13 mouse cellular contexts compared by ENCODE assay signal in the genomic region with DNA sequence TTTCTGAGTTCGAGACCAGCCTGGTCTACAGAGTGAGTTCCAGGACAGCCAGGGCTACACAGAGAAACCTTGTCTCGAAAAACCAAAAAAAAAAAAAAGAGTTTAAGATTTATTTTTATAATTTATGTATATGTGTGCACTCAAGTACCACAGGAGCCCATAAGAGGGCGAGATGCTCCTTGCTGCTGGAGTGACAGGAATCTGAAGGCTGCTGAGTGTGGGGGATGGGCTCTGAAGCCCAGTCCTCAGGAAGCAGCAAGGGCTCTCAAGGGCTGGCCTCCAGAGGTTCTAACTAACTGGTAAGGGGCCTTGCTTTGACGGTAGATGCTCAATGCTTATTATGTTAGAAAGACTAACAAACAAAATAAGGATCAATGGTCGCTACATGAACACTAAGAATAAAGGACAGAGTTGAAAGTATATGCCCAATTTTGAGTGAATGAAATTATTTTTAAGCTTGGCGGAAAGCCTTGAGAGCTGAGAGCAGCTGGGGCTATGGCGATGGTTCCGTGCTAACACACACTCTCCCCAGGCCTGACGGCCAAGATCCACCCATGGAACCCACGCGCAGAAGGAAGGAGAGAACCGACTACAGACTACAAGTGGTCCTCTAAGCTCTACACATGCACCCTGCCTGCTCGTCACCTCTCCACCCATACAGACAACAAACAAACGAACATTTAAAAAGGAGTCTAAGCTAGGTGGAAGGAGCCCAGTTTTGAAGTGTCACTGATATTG. TPM values are rescaled to one million over a fixed set of nuclear protein-coding genes. Genes with fewer than 3 reads are reported as not detected.
DNase-seq lines count a peak whose midpoint lies in the region; ATAC-seq and TF ChIP-seq lines count a peak whose summit lies in the region.
"Had no signal": no experiment of that assay in that cellular context is flagged by ENCODE, and none has a peak within 500 bp of the region (broad histone marks: within the 10 kb centered on the region; RNA-seq: fewer than 3 reads in every experiment).

No protein-coding gene starts in this region.

- no peak for ATAC-seq in heart, postnatal 0 days (ENCODE audit: insufficient read depth, low read depth)
- no peak for ATAC-seq in heart, embryonic 11.5 days (replicated peaks; ENCODE audit: insufficient number of reproducible peaks, low FRiP score, low TSS enrichment)
- ATAC-seq in liver, postnatal 0 days = no peak
- ATAC-seq: CD4-positive, CD25-positive, alpha-beta regulatory T cell, adult 4 months had no signal

- H3K4me2 ChIP-seq in heart, postnatal 0 days (ENCODE audit: low read depth, low read length) = no peak overlapping the region
- H3K4me2 ChIP-seq in heart, embryonic 11.5 days = no peak overlapping the region
- H3K4me2 ChIP-seq in liver, postnatal 0 days (ENCODE audit: low read depth, low read length) = no peak overlapping the region

- peaks cover 62% of the 10 kb centered on the region for H3K36me3 ChIP-seq in heart, postnatal 0 days (replicated peaks; ENCODE audit: control insufficient read depth, insufficient read depth, low read length)
- H3K36me3 ChIP-seq in heart, embryonic 11.5 days (ENCODE audit: control insufficient read depth, insufficient read depth, low read length) = peaks cover 10% of the 10 kb centered on the region
- peaks cover 36% of the 10 kb centered on the region for H3K36me3 ChIP-seq in liver, postnatal 0 days (replicated peaks; ENCODE audit: insufficient read depth, low read length)

- no peak overlapping the region for H3K4me3 ChIP-seq in heart, postnatal 0 days (ENCODE audit: low read depth, low read length)
- H3K4me3 ChIP-seq in heart, embryonic 11.5 days (ENCODE audit: low read depth, low read length) = no peak overlapping the region
- no peak overlapping the region for H3K4me3 ChIP-seq in liver, postnatal 0 days (ENCODE audit: low read depth, low read length)
- H3K4me3 ChIP-seq: megakaryocyte, embryonic 14.5 days had no signal

- no peaks in the 10 kb centered on the region for H3K9me3 ChIP-seq in heart, postnatal 0 days (replicated peaks; ENCODE audit: control insufficient read depth, low read length)
- H3K9me3 ChIP-seq in heart, embryonic 11.5 days (replicated peaks; ENCODE audit: control insufficient read depth, low read length) = no peaks in the 10 kb centered on the region
- H3K9me3 ChIP-seq in liver, postnatal 0 days (ENCODE audit: low read length) = no peaks in the 10 kb centered on the region
- H3K9me3 ChIP-seq: megakaryocyte, embryonic 14.5 days had no signal

- TF ChIP-seq CTCF in heart, postnatal 0 days (IDR thresholded peaks at IDR 0.05; ENCODE audit: low read depth) = peak; percentile 16; the same call in 1 of the 2 replicates
- peak; percentile 35 for TF ChIP-seq CTCF in liver, postnatal 0 days (IDR thresholded peaks at IDR 0.05; ENCODE audit: low read depth)

- no peaks in the 10 kb centered on the region for H3K27me3 ChIP-seq in heart, postnatal 0 days (ENCODE audit: control insufficient read depth, insufficient read depth, low read length)
- H3K27me3 ChIP-seq in heart, embryonic 11.5 days (ENCODE audit: control insufficient read depth, insufficient read depth, low read length) = no peaks in the 10 kb centered on the region
- H3K27me3 ChIP-seq in liver, postnatal 0 days (ENCODE audit: insufficient read depth, low read length) = no peaks in the 10 kb centered on the region
- H3K27me3 ChIP-seq: megakaryocyte, embryonic 14.5 days had no signal

- no peak for DNase-seq in heart, postnatal 0 days (ENCODE audit: low spot score)
- no peak for DNase-seq in liver, postnatal 0 days
- DNase-seq in liver = no peak
- peak; percentile 54 for DNase-seq in embryo, embryonic 11 days
- DNase-seq in right cerebral cortex, postnatal 4 days = peak; percentile 22
- DNase-seq in spleen, adult 18-20 months = no peak
- DNase-seq: cerebellum, postnatal 25 days; gastrocnemius, postnatal 25 days; heart, postnatal 10 days; kidney, adult 2 months had no signal

- no peak overlapping the region for H3K27ac ChIP-seq in heart, postnatal 0 days (ENCODE audit: low read depth)
- no peak overlapping the region for H3K27ac ChIP-seq in heart, embryonic 11.5 days (ENCODE audit: low read depth, low read length)
- no peak overlapping the region for H3K27ac ChIP-seq in liver, postnatal 0 days (ENCODE audit: low read depth)

- no peak overlapping the region for H3K9ac ChIP-seq in heart, postnatal 0 days (replicated peaks; ENCODE audit: low read depth, low read length)
- H3K9ac ChIP-seq in heart, embryonic 11.5 days (ENCODE audit: low read depth, low read length) = no peak overlapping the region
- H3K9ac ChIP-seq in liver, postnatal 0 days (replicated peaks) = no peak overlapping the region

- 82% methylated on average over 14 of the region's 14 CpGs for WGBS in heart, postnatal 0 days
- 79% methylated on average over 14 of the region's 14 CpGs for WGBS in heart, embryonic 11.5 days (ENCODE audit: insufficient replicate concordance)
- WGBS in liver, postnatal 0 days (ENCODE audit: insufficient replicate concordance) = 86% methylated on average over 14 of the region's 14 CpGs

- no peak for TF ChIP-seq EP300 in heart, postnatal 0 days (IDR thresholded peaks at IDR 0.05; ENCODE audit: low read depth)
- TF ChIP-seq EP300 in liver, postnatal 0 days (IDR thresholded peaks at IDR 0.05; ENCODE audit: low read depth) = no peak

- no peaks in the 10 kb centered on the region for H3K4me1 ChIP-seq in heart, postnatal 0 days (ENCODE audit: control insufficient read depth, insufficient read depth)
- H3K4me1 ChIP-seq in heart, embryonic 11.5 days (ENCODE audit: control insufficient read depth, insufficient read depth, low read length) = no peaks in the 10 kb centered on the region
- no peaks in the 10 kb centered on the region for H3K4me1 ChIP-seq in liver, postnatal 0 days (ENCODE audit: insufficient read depth)

RNA-seq across cellular contexts. Expression of a gene that starts 16.2 kb away (rescaled TPM):
- total RNA-seq in heart, postnatal 0 days (2014; rRNA removed; ENCODE audit: low replicate concordance) = 4.9 and 6.0 TPM in 2 replicates
- 4.7 and 5.0 TPM in 2 replicates for polyA plus RNA-seq in heart, postnatal 0 days (2015; fragmentation: Nextera tagmentation; extraction: Ambion mirVana)
- polyA plus RNA-seq in heart, embryonic 11.5 days (2014; fragmentation: Nextera tagmentation; extraction: Ambion mirVana) = 20.5 and 20.7 TPM in 2 replicates
- polyA plus RNA-seq in liver, postnatal 0 days (2015; fragmentation: Nextera tagmentation; extraction: Ambion mirVana) = 12.4 and 14.2 TPM in 2 replicates

RNA-seq across cellular contexts. Expression of a gene that starts 24.0 kb away (rescaled TPM):
- total RNA-seq in heart, postnatal 0 days (2014; rRNA removed; ENCODE audit: low replicate concordance) = 6.6 and 17.5 TPM in 2 replicates
- 51.8 and 58.4 TPM in 2 replicates for polyA plus RNA-seq in heart, postnatal 0 days (2015; fragmentation: Nextera tagmentation; extraction: Ambion mirVana)
- polyA plus RNA-seq in heart, embryonic 11.5 days (2014; fragmentation: Nextera tagmentation; extraction: Ambion mirVana) = 54.5 and 54.7 TPM in 2 replicates
- polyA plus RNA-seq in liver, postnatal 0 days (2015; fragmentation: Nextera tagmentation; extraction: Ambion mirVana) = 27.3 and 27.4 TPM in 2 replicates

RNA-seq across cellular contexts. Expression of a gene that starts 24.3 kb away (rescaled TPM):
- total RNA-seq in heart, postnatal 0 days (2014; rRNA removed; ENCODE audit: low replicate concordance) = 25.9 and 64.7 TPM in 2 replicates
- 11.1 and 11.9 TPM in 2 replicates for polyA plus RNA-seq in heart, postnatal 0 days (2015; fragmentation: Nextera tagmentation; extraction: Ambion mirVana)
- 26.6 and 29.5 TPM in 2 replicates for polyA plus RNA-seq in heart, embryonic 11.5 days (2014; fragmentation: Nextera tagmentation; extraction: Ambion mirVana)
- polyA plus RNA-seq in liver, postnatal 0 days (2015; fragmentation: Nextera tagmentation; extraction: Ambion mirVana) = 17.5 and 19.7 TPM in 2 replicates

RNA-seq across cellular contexts. Expression of a gene that starts 57.5 kb away (rescaled TPM):
- total RNA-seq in heart, postnatal 0 days (2014; rRNA removed; ENCODE audit: low replicate concordance) = 210 and 243 TPM in 2 replicates
- 65.6 and 69.1 TPM in 2 replicates for polyA plus RNA-seq in heart, postnatal 0 days (2015; fragmentation: Nextera tagmentation; extraction: Ambion mirVana)
- polyA plus RNA-seq in heart, embryonic 11.5 days (2014; fragmentation: Nextera tagmentation; extraction: Ambion mirVana) = 86.6 and 116 TPM in 2 replicates
- polyA plus RNA-seq in liver, postnatal 0 days (2015; fragmentation: Nextera tagmentation; extraction: Ambion mirVana) = 44.2 and 45.4 TPM in 2 replicates

RNA-seq across cellular contexts. Expression of a gene that starts 58.0 kb away (rescaled TPM):
- total RNA-seq in heart, postnatal 0 days (2014; rRNA removed; ENCODE audit: low replicate concordance) = 37.9 and 45.9 TPM in 2 replicates
- polyA plus RNA-seq in heart, postnatal 0 days (2015; fragmentation: Nextera tagmentation; extraction: Ambion mirVana) = 42.2 and 43.9 TPM in 2 replicates
- polyA plus RNA-seq in heart, embryonic 11.5 days (2014; fragmentation: Nextera tagmentation; extraction: Ambion mirVana) = 84.5 and 88.2 TPM in 2 replicates
- polyA plus RNA-seq in liver, postnatal 0 days (2015; fragmentation: Nextera tagmentation; extraction: Ambion mirVana) = 30.3 and 33.4 TPM in 2 replicates

Comparison
In these comparisons a context has a peak if more than half of its experiments do, and no peak if none do; other contexts are left out.
1. DNase-seq: peak in embryo, embryonic 11 days (single experiment) and right cerebral cortex, postnatal 4 days (single experiment); none in heart, postnatal 0 days (single experiment), liver, postnatal 0 days (single experiment), liver (single experiment) and spleen, adult 18-20 months (0 of 2).